Mouse (Mus musculus) liver, embryonic 14.5 days (tissue): ENCODE results near the gene Msi2.

Source experiments
- CTCF ChIP-seq: IDR thresholded peaks from 2 replicates; pipeline ENCODE4 v1.5.1; 2016; ENCODE audit warnings: antibody characterized with exemption, low read depth, control low read depth
- EP300 ChIP-seq: IDR thresholded peaks from 2 replicates; pipeline ENCODE4 v1.6.1; 2016; ENCODE audit warnings: antibody characterized with exemption, low read depth

- TF ChIP-seq CTCF = no peak
- no peak for TF ChIP-seq EP300
These were observed 246.2 kb downstream of the Msi2 start for GRCm38 (mm10) chr11:88471981-88472647.
